8 mouse cellular contexts compared by ENCODE assay signal in the genomic region with DNA sequence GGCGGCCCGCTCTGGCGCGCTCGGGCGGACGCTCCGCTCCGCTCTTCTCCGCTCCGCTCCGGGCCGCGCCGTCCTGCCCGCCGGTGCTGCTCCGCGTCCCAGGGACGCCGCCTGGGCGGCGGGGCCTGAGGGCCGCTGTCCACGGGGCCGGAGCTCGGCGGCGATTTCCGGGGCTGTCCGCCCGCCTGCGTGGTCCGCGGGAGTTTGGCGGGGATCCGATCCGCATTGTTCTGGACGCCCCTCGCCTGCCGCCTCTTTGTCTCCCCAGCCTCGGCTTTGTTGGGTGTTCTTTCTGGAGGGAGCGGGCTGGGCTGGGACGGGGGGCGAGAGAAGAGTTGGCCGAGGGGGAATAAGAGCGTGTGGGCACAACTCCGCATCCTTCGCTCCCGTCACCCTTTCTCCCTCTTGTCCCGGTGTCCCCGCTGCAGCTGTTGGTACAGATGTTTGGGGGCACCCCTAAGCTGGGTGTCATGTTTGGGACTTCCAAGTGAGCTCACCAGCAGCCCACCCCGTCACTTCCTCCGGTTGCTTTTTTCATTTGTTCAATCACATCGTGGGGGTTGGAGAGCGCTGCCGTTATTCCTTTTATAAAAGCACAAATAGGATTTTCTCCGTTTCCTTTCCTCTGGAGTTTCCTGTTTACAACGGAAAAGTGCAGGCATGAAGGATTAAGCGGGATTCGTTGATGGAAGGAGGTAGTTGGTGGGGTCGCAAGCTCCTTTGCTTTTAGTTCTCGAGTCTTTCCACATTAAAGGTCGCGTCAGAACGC. TPM values are rescaled to one million over a fixed set of nuclear protein-coding genes. Genes with fewer than 3 reads are reported as not detected.
DNase-seq lines count a peak whose midpoint lies in the region; ATAC-seq lines count a peak whose summit lies in the region.

No protein-coding gene starts in this region.

- H3K4me1 ChIP-seq in forebrain, embryonic 14.5 days (ENCODE audit: control insufficient read depth, insufficient read depth, low read length): peaks cover 22% of the 10 kb centered on the region
- peaks cover 4% of the 10 kb centered on the region for H3K4me1 ChIP-seq in hindbrain, embryonic 11.5 days (replicated peaks; ENCODE audit: control insufficient read depth, insufficient read depth, low read length)

- peaks cover 4% of the 10 kb centered on the region; the same call in 1 of the 2 replicates for H3K36me3 ChIP-seq in forebrain, embryonic 14.5 days (ENCODE audit: control insufficient read depth, insufficient read depth, low read length)
- H3K36me3 ChIP-seq in hindbrain, embryonic 11.5 days (ENCODE audit: control insufficient read depth, insufficient read depth, low read length): no peaks in the 10 kb centered on the region

- H3K4me2 ChIP-seq in forebrain, embryonic 14.5 days (ENCODE audit: low read length): peak overlapping the region; percentile 85
- H3K4me2 ChIP-seq in hindbrain, embryonic 11.5 days (replicated peaks; ENCODE audit: low read depth, low read length): peak overlapping the region; percentile 66

- peak; percentile 10 to 27 for DNase-seq in cerebellum, adult 18-20 months
- no peak for DNase-seq in cerebellum, adult 11-12 months
- DNase-seq in adrenal gland, postnatal 36 days: peak; percentile 59 to 72
- peak; percentile 70 for DNase-seq in forebrain, embryonic 14.5 days (ENCODE audit: low spot score)
- peak; percentile 68 for DNase-seq in hindbrain, embryonic 11.5 days (ENCODE audit: low spot score)
- DNase-seq in left cerebral cortex, postnatal 10 days (ENCODE audit: extremely low spot score in 1 of 2, low spot score in 2 of 2): peak; percentile 21 to 70
- peak; percentile 10 to 18 for DNase-seq in right cerebral cortex, postnatal 36 days (ENCODE audit: low spot score in 2 of 2)

- H3K27me3 ChIP-seq in forebrain, embryonic 14.5 days (replicated peaks; ENCODE audit: control insufficient read depth, insufficient read depth, low read length): no peaks in the 10 kb centered on the region
- no peaks in the 10 kb centered on the region for H3K27me3 ChIP-seq in hindbrain, embryonic 11.5 days (ENCODE audit: control insufficient read depth, insufficient read depth, low read length)

- peak overlapping the region; percentile 97 for H3K4me3 ChIP-seq in forebrain, embryonic 14.5 days (ENCODE audit: low read depth, low read length)
- H3K4me3 ChIP-seq in hindbrain, embryonic 11.5 days (ENCODE audit: low read depth, low read length): peak overlapping the region; percentile 97

- peak overlapping the region; percentile 98 for H3K9ac ChIP-seq in forebrain, embryonic 14.5 days (ENCODE audit: low read length)
- H3K9ac ChIP-seq in hindbrain, embryonic 11.5 days (ENCODE audit: low read depth, low read length): peak overlapping the region; percentile 98

- intact Hi-C loops in left cerebral cortex, postnatal 10 days (cut with DNase I): no loop called here

- WGBS in forebrain, embryonic 14.5 days: under 1% methylated on average over 53 of the region's 66 CpGs
- under 1% methylated on average over 48 of the region's 66 CpGs for WGBS in hindbrain, embryonic 11.5 days

- H3K27ac ChIP-seq in forebrain, embryonic 14.5 days (ENCODE audit: low read depth, low read length): peak overlapping the region; percentile 92
- peak overlapping the region; percentile 90 for H3K27ac ChIP-seq in hindbrain, embryonic 11.5 days (ENCODE audit: low read depth, low read length)

- H3K9me3 ChIP-seq in forebrain, embryonic 14.5 days (replicated peaks; ENCODE audit: control insufficient read depth, low read length): no peaks in the 10 kb centered on the region
- no peaks in the 10 kb centered on the region for H3K9me3 ChIP-seq in hindbrain, embryonic 11.5 days (ENCODE audit: control insufficient read depth, low read length)

- ATAC-seq in forebrain, embryonic 14.5 days: peak; percentile 68
- ATAC-seq in hindbrain, embryonic 11.5 days (ENCODE audit: low FRiP score): peak; percentile 74; the same call in 1 of the 2 replicates
- peak; percentile 33 for ATAC-seq in megakaryocyte, adult 5-6 weeks (ENCODE audit: poor library complexity, severe bottlenecking)

RNA-seq across cellular contexts. Expression of a gene that starts 0.8 kb away (rescaled TPM):
- total RNA-seq in adrenal gland, postnatal 36 days (2021): 10 to 100 TPM; 67.3 to 74.6 TPM
- 22.4 and 23.0 TPM in 2 replicates for polyA plus RNA-seq in forebrain, embryonic 14.5 days (2014; fragmentation: Nextera tagmentation; extraction: Ambion mirVana)
- polyA plus RNA-seq in hindbrain, embryonic 11.5 days (2014; fragmentation: Nextera tagmentation; extraction: Ambion mirVana): 30.7 and 31.5 TPM in 2 replicates
- total RNA-seq in left cerebral cortex, postnatal 10 days (2021): 10 to 100 TPM; 32.0 to 36.6 TPM
- total RNA-seq in megakaryocyte, adult 5-6 weeks (2015): 24.7 and 26.5 TPM in 2 replicates
- total RNA-seq in megakaryocyte, adult 5-6 weeks (2017): 45.2 and 48.1 TPM in 2 replicates
